Mouse (Mus musculus) kidney, embryonic 14.5 days (tissue): Measurements from ENCODE around the gene Hsd17b2. TPM values are rescaled to one million over a fixed set of nuclear protein-coding genes. Genes with fewer than 3 reads are reported as not detected.
A peak's percentile ranks its signal among the peaks of the same experiment; 100 is the strongest.

ENCODE experiments used
- ATAC-seq: fragments of 200-750 bp; cut with Nextera tagmentation; 2 replicates; pipeline ENCODE4 v1.8.0; 2017; ENCODE audit warnings: moderate number of reproducible peaks, mild to moderate bottlenecking, moderate TSS enrichment, moderate library complexity; ENCODE audit not compliant: low FRiP score, low TSS enrichment
- H3K27ac ChIP-seq: fragments of 300-500 bp; sonication (generic); 2 replicates; pipeline ENCODE4 v1.5.1; 2014; ENCODE audit warnings: low read depth, mild to moderate bottlenecking, low read length, moderate library complexity, mixed read lengths
- H3K27me3 ChIP-seq: fragments of 300-500 bp; sonication (generic); 2 replicates; pipeline ENCODE4 v1.6.1; 2014; ENCODE audit warnings: mild to moderate bottlenecking, low read length; ENCODE audit not compliant: control insufficient read depth, insufficient read depth
- H3K36me3 ChIP-seq: fragments of 300-500 bp; sonication (generic); 2 replicates; pipeline ENCODE4 v1.6.1; 2014; ENCODE audit warnings: low read length, mixed read lengths; ENCODE audit not compliant: control insufficient read depth, insufficient read depth
- H3K4me1 ChIP-seq: fragments of 300-500 bp; sonication (generic); 2 replicates; pipeline ENCODE4 v1.6.1; 2014; ENCODE audit warnings: low read length, mixed read lengths; ENCODE audit not compliant: control insufficient read depth, insufficient read depth
- H3K4me2 ChIP-seq: fragments of 300-500 bp; sonication (generic); replicated peaks from 2 replicates; pipeline ENCODE4 v1.6.1; 2014; ENCODE audit warnings: low read depth, mild to moderate bottlenecking, low read length
- H3K4me3 ChIP-seq: fragments of 300-500 bp; sonication (generic); 2 replicates; pipeline ENCODE4 v1.5.1; 2014; ENCODE audit warnings: mild to moderate bottlenecking, low read length
- H3K9ac ChIP-seq: fragments of 300-500 bp; sonication (generic); 2 replicates; pipeline ENCODE4 v1.6.1; 2014; ENCODE audit warnings: low read depth, mild to moderate bottlenecking, low read length, moderate library complexity
- H3K9me3 ChIP-seq: fragments of 300-500 bp; sonication (generic); 2 replicates; pipeline ENCODE4 v1.6.1; 2016; ENCODE audit warnings: low read length; ENCODE audit not compliant: control insufficient read depth
- whole genome bisulfite sequencing: fragments of 180-500 bp; shearing (Covaris S2); extraction: QIAGEN DNeasy Blood & Tissue Kit; methylation state at CpG from one replicate; pipeline ENCODE4 v1.1.7; 2014; 5-methylcytosine and 5-hydroxymethylcytosine counted together
- polyA plus RNA-seq: library from polyadenylated mRNA; unstranded; fragments of >200 nt; fragmentation: Nextera tagmentation; extraction: Ambion mirVana; gene quantifications from 2 replicates; pipeline ENCODE4 v1.2.1, GENCODE M21; 2014

Hsd17b2 gene
- polyA plus RNA-seq, 1 experiment from 2014 or later: 0.34 TPM

DNA sequence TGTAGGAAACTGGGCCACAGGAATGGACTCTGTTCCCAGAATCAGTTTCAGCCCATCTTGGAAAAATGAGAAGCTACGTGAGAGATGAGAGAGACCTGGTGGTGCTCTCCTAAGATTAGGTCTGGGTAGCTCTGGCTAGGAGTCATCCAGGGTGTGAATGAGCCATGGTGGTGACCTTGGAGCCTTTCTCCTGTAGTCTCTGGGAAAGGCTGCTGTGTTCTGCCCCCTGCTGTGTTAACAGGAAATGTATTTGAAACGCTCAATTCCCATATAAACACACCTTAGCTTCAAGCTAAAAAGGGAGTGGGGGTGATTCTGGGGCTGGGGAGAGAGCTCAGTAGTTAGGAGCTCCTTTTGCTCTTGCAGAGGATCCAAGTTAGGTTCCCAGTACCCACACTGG lies 45.7 kb downstream of the Hsd17b2 start:
- no peak for ATAC-seq
- H3K4me1 ChIP-seq: no peaks in the 10 kb centered on the region
- H3K27me3 ChIP-seq: no peaks in the 10 kb centered on the region
- H3K4me3 ChIP-seq: no peak overlapping the region
- no peak overlapping the region for H3K27ac ChIP-seq
- WGBS: 52% methylated on average over 2 of the region's 2 CpGs
- no peak overlapping the region for H3K9ac ChIP-seq
- H3K9me3 ChIP-seq: no peaks in the 10 kb centered on the region
- no peak overlapping the region for H3K4me2 ChIP-seq
- no peaks in the 10 kb centered on the region for H3K36me3 ChIP-seq

DNA sequence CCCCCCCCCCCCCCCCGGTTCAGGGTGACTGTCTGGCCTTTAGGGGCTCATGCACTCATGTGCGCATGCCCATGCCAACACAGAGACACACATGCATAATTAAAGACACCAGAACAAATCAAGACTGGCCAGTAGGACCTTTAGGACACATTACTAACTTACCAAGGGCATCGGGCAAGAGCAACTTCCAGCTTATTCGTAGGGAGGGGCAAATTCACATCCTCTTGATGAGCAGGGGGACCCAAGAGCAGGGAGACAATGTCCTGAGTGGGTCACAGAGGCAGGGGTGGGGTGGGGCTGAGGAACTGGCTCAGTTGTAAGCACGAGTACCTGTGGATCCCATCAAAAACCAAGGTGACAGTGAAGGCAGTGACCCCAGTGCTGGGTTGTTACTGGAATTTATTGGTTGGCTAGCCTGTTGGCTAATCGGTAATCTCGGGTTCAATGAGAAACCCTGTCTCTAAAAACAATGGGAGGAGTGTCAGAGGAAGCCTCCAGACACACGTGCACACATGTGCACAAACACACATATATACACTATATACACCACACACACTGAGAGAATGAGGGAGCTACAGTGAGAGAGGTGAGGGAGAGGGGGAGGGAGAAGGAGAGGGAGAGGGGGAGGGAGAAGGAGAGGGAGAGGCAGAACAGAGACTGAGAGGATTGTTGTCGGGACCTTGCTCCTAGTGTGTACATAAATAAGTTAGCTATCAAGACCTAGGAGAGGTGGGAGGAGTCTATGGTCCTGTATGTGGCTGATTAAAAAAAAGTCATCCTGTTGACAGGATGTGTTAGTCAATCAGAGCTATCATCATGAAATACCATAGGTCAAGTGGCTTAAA lies 46.4 kb downstream of the Hsd17b2 start:
- H3K9me3 ChIP-seq: no peaks in the 10 kb centered on the region
- H3K4me2 ChIP-seq: no peak overlapping the region
- no peaks in the 10 kb centered on the region for H3K36me3 ChIP-seq
- H3K27ac ChIP-seq: no peak overlapping the region; the same call in 1 of the 2 replicates
- no peaks in the 10 kb centered on the region for H3K4me1 ChIP-seq
- WGBS: 69% methylated on average over 8 of the region's 9 CpGs
- H3K4me3 ChIP-seq: no peak overlapping the region
- peak; percentile 52 for ATAC-seq
- no peaks in the 10 kb centered on the region for H3K27me3 ChIP-seq
- no peak overlapping the region for H3K9ac ChIP-seq

DNA sequence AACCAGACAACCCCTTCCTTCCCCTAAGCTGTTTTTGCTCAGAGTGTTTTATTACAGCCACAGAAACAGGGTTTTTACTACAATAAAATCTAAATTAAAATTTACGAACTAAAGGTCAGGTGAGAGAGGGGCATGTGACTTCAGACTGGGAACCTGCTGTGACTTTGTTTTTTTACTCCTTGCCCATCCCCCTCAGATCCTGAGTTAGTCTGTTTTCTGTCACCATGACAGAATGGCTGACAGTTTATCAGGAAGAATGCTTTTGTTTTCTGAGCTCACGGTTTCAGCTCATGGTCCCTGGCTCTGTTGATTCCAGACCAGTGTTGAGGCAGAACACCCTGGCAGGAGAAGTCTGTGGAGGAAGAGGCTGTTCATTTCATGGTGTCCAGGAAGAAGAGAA lies 47.7 kb downstream of the Hsd17b2 start:
- Histone ChIP-seq H3K27me3 (no peaks in the 10 kb centered on the region), H3K9ac (no peak overlapping the region), H3K27ac (no peak overlapping the region), H3K36me3 (no peaks in the 10 kb centered on the region), H3K4me3 (no peak overlapping the region), H3K4me2 (no peak overlapping the region), H3K4me1 (no peaks in the 10 kb centered on the region), H3K9me3 (no peaks in the 10 kb centered on the region)
- 37% methylated on average over 2 of the region's 2 CpGs for WGBS
- no peak for ATAC-seq

DNA sequence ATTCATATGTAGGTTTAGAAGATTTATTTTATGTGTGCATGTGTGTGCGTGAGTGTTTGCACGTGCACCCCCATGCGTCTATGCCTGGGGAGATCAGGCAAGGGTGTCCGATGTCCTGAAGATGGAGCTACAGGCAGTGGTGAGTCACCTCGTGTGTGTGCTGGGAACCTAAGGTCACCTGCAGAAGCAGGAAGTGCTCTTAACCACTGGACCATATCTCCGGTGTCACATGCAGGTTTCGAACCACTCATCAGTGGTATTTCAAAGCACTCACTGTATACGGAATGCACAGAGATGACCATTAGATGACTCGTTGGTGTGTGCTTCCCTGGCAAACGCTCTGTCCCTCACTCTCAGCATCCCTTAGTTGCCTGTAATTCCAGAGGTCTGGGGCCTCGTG lies 56.2 kb downstream of the Hsd17b2 start:
- no peak overlapping the region for H3K4me3 ChIP-seq
- no peak overlapping the region for H3K4me2 ChIP-seq
- no peaks in the 10 kb centered on the region for H3K36me3 ChIP-seq
- no peak overlapping the region for H3K27ac ChIP-seq
- no peaks in the 10 kb centered on the region for H3K9me3 ChIP-seq
- no peaks in the 10 kb centered on the region for H3K4me1 ChIP-seq
- WGBS: 80% methylated on average over 11 of the region's 11 CpGs
- H3K9ac ChIP-seq: no peak overlapping the region
- no peak for ATAC-seq
- no peaks in the 10 kb centered on the region for H3K27me3 ChIP-seq

DNA sequence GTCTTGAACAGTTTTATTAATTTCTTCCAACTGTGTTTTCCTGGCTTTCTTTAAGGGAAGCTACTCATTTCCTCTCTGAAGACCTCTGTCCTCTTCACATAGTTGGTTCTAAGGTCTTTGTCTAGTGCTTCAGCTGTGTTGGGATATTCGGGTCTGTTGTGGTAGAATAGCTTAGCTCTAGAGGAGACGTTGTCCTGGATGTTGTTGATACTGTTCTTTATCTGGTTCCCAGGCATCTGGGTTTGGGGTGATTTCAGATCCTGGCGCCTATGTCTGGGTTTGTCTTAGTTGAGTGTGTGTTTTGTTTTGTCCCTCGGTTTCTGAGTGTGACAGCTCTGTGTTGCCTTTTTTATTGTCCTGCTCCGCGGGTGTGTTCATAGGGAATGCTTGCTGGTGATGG lies 61.1 kb downstream of the Hsd17b2 start:
- H3K9me3 ChIP-seq: no peaks in the 10 kb centered on the region
- WGBS: 85% methylated on average over 6 of the region's 6 CpGs

DNA sequence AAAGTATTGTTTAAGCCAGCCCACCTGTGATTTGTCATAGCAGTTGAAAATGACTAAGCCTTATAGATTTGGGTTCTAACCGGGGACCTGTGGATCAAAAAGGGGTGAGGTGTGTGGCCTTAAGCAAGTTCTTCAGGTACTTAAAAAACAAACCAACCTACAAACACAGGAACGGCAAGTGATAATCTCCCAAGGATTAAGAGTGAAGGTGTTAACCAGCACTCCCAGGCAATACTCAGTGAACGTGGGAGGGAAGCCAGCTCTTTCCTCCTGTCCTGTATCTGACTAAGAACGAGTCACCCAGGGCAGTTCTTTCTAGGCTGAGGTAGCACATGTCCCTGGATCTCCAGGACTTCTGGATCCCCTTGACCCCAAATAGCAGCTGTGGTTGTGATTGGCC lies 62.9 kb downstream of the Hsd17b2 start:
- no peak overlapping the region for H3K4me3 ChIP-seq
- no peak overlapping the region for H3K4me2 ChIP-seq
- WGBS: 69% methylated on average over 4 of the region's 4 CpGs
- no peak for ATAC-seq
- no peaks in the 10 kb centered on the region for H3K27me3 ChIP-seq
- no peaks in the 10 kb centered on the region for H3K4me1 ChIP-seq
- no peaks in the 10 kb centered on the region for H3K36me3 ChIP-seq
- no peaks in the 10 kb centered on the region for H3K9me3 ChIP-seq
- H3K27ac ChIP-seq: no peak overlapping the region
- no peak overlapping the region for H3K9ac ChIP-seq

More for the DNA sequence above, 61.1 kb downstream of the Hsd17b2 start:
- no peak for ATAC-seq
- H3K4me3 ChIP-seq: no peak overlapping the region
- no peaks in the 10 kb centered on the region for H3K36me3 ChIP-seq
- H3K27me3 ChIP-seq: no peaks in the 10 kb centered on the region
- H3K9ac ChIP-seq: no peak overlapping the region
- no peaks in the 10 kb centered on the region for H3K4me1 ChIP-seq
- H3K4me2 ChIP-seq: no peak overlapping the region
- H3K27ac ChIP-seq: no peak overlapping the region

DNA sequence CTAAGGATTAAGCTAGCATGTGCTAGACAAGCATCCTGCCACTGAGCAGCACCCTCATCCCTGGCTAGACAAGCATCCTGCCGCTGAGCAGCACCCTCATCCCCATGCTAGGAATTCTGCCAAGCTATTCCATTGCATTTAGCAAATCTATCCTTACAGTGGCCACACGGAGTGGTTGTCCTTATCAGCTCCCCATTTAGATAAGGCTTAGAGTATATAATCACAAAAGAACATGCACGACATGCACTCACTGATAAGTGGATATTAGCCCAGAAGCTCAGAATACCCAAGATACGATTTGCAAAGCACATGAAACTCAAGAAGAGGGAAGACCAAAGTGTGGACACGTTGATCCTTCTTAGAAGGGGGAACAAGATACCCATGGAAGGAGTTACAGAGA lies 64.2 kb downstream of the Hsd17b2 start:
- H3K4me3 ChIP-seq: no peak overlapping the region
- H3K4me1 ChIP-seq: no peaks in the 10 kb centered on the region
- no peak overlapping the region for H3K27ac ChIP-seq
- no peaks in the 10 kb centered on the region for H3K27me3 ChIP-seq
- no peak for ATAC-seq
- no peak overlapping the region for H3K9ac ChIP-seq
- H3K36me3 ChIP-seq: no peaks in the 10 kb centered on the region
- no peaks in the 10 kb centered on the region for H3K9me3 ChIP-seq
- no peak overlapping the region for H3K4me2 ChIP-seq
- 72% methylated on average over 5 of the region's 5 CpGs for WGBS

DNA sequence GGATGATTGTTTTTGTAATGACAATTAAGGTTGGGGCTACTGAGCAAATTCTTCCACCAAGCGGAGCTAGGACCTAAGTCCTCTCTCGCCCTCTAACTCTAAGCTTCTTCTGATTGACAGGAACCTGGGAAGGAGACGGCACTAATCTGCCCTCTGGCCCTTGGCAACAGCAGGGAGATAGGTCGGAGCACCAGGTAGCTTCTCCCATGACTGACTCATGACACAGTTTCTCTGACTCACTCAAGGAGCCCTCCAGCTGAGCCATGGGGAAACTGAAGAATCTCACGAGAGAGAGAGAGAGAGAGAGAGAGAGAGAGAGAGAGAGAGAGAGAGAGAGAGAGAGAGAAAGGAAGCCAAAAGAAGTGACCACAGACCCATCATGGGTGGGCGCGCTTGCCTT lies 67.3 kb downstream of the Hsd17b2 start:
- H3K27me3 ChIP-seq: no peaks in the 10 kb centered on the region
- H3K4me3 ChIP-seq: no peak overlapping the region
- no peaks in the 10 kb centered on the region for H3K4me1 ChIP-seq
- H3K27ac ChIP-seq: no peak overlapping the region
- H3K9me3 ChIP-seq: no peaks in the 10 kb centered on the region
- no peak overlapping the region for H3K9ac ChIP-seq
- ATAC-seq: no peak
- 79% methylated on average over 7 of the region's 7 CpGs for WGBS
- H3K4me2 ChIP-seq: no peak overlapping the region
- no peaks in the 10 kb centered on the region for H3K36me3 ChIP-seq

DNA sequence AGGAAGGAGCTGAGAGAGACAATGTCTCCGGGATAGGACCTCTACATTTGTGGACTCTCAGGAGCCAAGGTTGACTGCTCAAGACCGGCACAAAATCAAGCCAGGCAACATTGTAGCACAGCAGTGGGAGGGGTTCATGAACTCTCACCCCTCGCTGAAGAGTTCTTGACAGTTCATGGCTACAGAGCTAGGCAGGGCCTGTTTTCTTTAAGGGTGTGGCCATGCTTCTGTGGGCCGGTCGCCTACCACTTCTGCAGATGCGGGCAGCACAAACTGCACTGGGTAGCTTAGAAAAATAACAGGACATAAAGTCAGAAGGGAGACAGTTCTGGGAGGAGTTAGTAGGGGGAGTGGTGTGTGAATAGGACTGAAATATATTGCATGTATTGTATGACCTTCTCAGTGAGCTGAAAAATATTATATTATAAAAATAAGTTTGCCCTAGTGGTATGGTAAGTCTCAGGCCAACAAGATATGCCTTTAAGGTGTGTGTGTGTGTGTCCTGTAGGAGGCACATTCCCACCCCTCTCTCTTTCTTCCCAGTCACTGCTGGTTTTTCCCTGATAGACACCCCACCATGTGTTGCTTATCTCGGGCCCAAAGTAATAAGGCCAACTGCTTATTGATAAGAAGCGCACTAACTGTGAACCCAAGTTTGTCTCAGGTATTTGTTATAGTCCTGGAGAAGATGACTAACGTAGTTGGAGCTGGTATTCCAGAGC lies 69.6 kb downstream of the Hsd17b2 start:
- 68% methylated on average over 9 of the region's 9 CpGs for WGBS
- Histone ChIP-seq H3K27ac (no peak overlapping the region), H3K4me3 (no peak overlapping the region), H3K9me3 (no peaks in the 10 kb centered on the region), H3K9ac (no peak overlapping the region), H3K27me3 (no peaks in the 10 kb centered on the region), H3K4me2 (no peak overlapping the region), H3K4me1 (no peaks in the 10 kb centered on the region), H3K36me3 (no peaks in the 10 kb centered on the region)
- no peak for ATAC-seq
